Mouse (Mus musculus) C2C12 (cell line): ENCODE data around the gene Nup155. TPM values are rescaled to one million over a fixed set of nuclear protein-coding genes. Genes with fewer than 3 reads are reported as not detected.
"Not testable (repeated sequence)": the region's sequence is repeated elsewhere in the genome, so short reads cannot be mapped to it uniquely, and the experiment has no call there.

Experiments
- H3K27me3 ChIP-seq: one replicate; pipeline ENCODE4 v1.6.1; 2011; ENCODE audit not compliant: control insufficient read depth, insufficient read depth, insufficient read length
- H3K36me3 ChIP-seq: one replicate; pipeline ENCODE4 v1.6.1; 2011; ENCODE audit not compliant: control insufficient read depth, insufficient read depth
- H3K4me3 ChIP-seq: one replicate; pipeline ENCODE4 v1.5.1; 2011; ENCODE audit warnings: mild to moderate bottlenecking, control low read depth; ENCODE audit not compliant: poor library complexity, insufficient read depth, severe bottlenecking
- H3K79me2 ChIP-seq: one replicate; pipeline ENCODE4 v1.6.1; 2011; ENCODE audit not compliant: control insufficient read depth, insufficient read depth
- H3K79me3 ChIP-seq: one replicate; pipeline ENCODE4 v1.6.1; 2011; ENCODE audit warnings: low read depth, control low read depth
- H3ac ChIP-seq: one replicate; pipeline ENCODE3; 2011; ENCODE audit warnings: low read depth; ENCODE audit not compliant: control insufficient read depth, insufficient read length
- CEBPB ChIP-seq: IDR thresholded peaks from one replicate; pipeline ENCODE4 v1.6.1; 2011; ENCODE audit warnings: low read depth, mild to moderate bottlenecking, control low read depth, moderate library complexity
- CTCF ChIP-seq: IDR thresholded peaks from one replicate; pipeline ENCODE4 v1.5.1; 2011; ENCODE audit not compliant: control insufficient read depth, insufficient read depth, insufficient read length
- FOSL1 ChIP-seq: IDR thresholded peaks from one replicate; pipeline ENCODE4 v1.8.0; 2011; ENCODE audit warnings: mild to moderate bottlenecking, low read length; ENCODE audit not compliant: poor library complexity, insufficient read depth, severe bottlenecking
- MAX ChIP-seq: IDR thresholded peaks from one replicate; pipeline ENCODE4 v1.6.1; 2011; ENCODE audit warnings: mild to moderate bottlenecking, control low read depth
- MYOD1 ChIP-seq: IDR thresholded peaks from one replicate; pipeline ENCODE4 v1.6.1; 2011; ENCODE audit warnings: low read depth; ENCODE audit not compliant: control insufficient read depth, insufficient read length
- MYOG ChIP-seq: IDR thresholded peaks from one replicate; pipeline ENCODE4 v1.6.1; 2011; ENCODE audit not compliant: control insufficient read depth, insufficient read length; ENCODE audit errors: extremely low read depth
- USF1 ChIP-seq: IDR thresholded peaks from one replicate; pipeline ENCODE4 v1.6.1; 2011; ENCODE audit warnings: low read depth, mild to moderate bottlenecking, control low read depth, moderate library complexity
- polyA plus RNA-seq: library from polyadenylated mRNA; unstranded; fragments of >200 nt; fragmentation: generic; extraction: Trizol; gene quantifications from one replicate; pipeline ENCODE4 v1.2.1, GENCODE M21; 2012; ENCODE audit warnings: missing spikeins

Nup155 gene
- polyA plus RNA-seq, 1 experiment: 19.5 TPM

GRCm38 (mm10) chr15:8090685-8091084 lies 18.4 kb upstream of the Nup155 start:
- H3K36me3 ChIP-seq: peaks cover 51% of the 10 kb centered on the region
- peaks cover 21% of the 10 kb centered on the region for H3K79me2 ChIP-seq
- H3ac ChIP-seq: no peak overlapping the region
- H3K4me3 ChIP-seq: no peak overlapping the region
- H3K79me3 ChIP-seq: peaks cover 13% of the 10 kb centered on the region
- no peaks in the 10 kb centered on the region for H3K27me3 ChIP-seq
- TF ChIP-seq FOSL1 (no peak), MAX (no peak), MYOD1 (no peak), CTCF (no peak), CEBPB (no peak), USF1 (no peak), MYOG (no peak)

- peaks cover 19% of the 10 kb centered on the region for H3K79me3 ChIP-seq
- H3K36me3 ChIP-seq: peaks cover 64% of the 10 kb centered on the region
Observed at GRCm38 (mm10) chr15:8092668-8093067, 16.4 kb upstream of the Nup155 start.

DNA sequence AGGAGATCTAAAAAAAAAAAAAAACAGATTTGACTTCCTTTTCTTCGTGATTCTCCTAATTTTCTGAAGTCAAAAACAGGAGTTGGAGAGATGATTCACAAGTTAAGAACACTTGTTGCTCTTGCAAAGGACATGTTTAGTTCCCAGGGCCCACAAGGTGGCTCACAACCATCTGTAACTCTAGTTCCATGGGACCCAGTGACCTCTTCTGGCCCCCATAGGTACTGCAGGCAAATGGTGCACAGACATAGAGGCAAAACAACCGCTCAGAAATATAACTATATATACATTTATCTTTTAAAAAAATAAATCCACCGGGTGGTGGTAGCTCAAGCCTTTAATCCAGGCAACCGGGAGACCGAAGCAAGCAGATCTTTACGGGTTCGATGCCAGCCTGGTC lies 11.2 kb upstream of the Nup155 start:
- Histone ChIP-seq H3K36me3 (peaks cover 37% of the 10 kb centered on the region), H3K4me3 (no peak overlapping the region), H3ac (no peak overlapping the region), H3K79me2 (peaks cover 50% of the 10 kb centered on the region), H3K27me3 (no peaks in the 10 kb centered on the region), H3K79me3 (peaks cover 31% of the 10 kb centered on the region)
- TF ChIP-seq MYOD1 (no peak), USF1 (no peak), MAX (no peak), MYOG (no peak)

More at GRCm38 (mm10) chr15:8092668-8093067, 16.4 kb upstream of the Nup155 start:
- H3K4me3 ChIP-seq, H3ac ChIP-seq, H3K27me3 ChIP-seq: not testable (repeated sequence)
- peaks cover 36% of the 10 kb centered on the region for H3K79me2 ChIP-seq

DNA sequence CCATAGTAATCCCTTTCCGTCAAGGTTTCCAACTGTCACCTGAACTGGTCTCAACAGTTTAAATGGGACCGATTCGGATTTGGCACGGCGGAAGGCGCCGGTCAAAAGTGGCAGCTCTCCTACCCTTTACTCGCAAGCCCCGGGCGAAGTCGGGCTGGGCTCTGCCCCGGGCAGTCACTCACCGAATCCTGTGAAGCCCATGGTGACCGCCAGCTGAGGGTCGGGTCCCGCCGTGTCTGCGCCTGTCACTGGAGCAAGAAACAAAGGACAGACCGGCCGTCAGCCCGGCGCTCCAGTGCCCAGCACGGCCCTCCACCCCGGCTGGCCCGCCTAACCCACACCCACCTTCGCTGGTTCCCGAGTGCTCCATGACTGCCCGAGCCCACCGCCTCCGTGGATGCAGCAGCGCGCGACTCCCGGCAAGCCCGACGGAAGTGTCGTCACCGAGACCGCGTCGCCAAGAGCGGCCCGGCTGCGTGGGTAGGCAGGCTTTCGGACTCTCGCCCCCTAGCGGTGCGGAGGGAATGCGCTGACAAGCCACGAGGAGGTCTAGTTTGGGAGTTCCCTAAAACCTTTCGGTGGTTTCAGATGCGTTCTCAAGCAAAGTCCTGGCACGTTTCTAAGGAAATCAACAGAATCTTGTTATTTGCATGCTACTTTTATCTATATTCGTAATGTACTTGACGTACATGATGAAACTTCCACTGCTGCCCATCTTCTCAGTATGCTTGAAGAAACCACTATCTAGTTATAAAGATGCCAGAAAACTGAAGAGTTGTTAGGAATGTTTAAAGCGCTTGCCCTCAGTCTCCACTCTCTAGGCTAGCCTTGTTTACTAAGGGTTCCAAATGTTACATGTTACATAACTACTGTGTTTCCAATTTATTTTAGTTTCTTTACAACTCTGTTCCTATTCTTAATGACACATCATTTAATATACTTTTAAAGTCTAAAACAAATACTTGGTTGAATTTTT lies 10.0 kb upstream of the Nup155 start, which contains the start of gene Wdr70:
Wdr70 (minus strand) TSS at position 436 of the 976 bp plus-strand sequence.
- Histone ChIP-seq H3K27me3 (no peaks in the 10 kb centered on the region), H3K4me3 (peak within 1 kb of the TSS; percentile 99), H3K79me2 (peaks cover 50% of the 10 kb centered on the region), H3K79me3 (peaks cover 31% of the 10 kb centered on the region), H3ac (peak within 1 kb of the TSS; percentile 75), H3K36me3 (peaks cover 27% of the 10 kb centered on the region)
- no peak for TF ChIP-seq MYOD1
- TF ChIP-seq FOSL1: no peak
- no peak for TF ChIP-seq CEBPB
- TF ChIP-seq MAX: peak; percentile 97
- TF ChIP-seq CTCF: peak; percentile 98
- TF ChIP-seq USF1: peak; percentile 2
- no peak for TF ChIP-seq MYOG

DNA sequence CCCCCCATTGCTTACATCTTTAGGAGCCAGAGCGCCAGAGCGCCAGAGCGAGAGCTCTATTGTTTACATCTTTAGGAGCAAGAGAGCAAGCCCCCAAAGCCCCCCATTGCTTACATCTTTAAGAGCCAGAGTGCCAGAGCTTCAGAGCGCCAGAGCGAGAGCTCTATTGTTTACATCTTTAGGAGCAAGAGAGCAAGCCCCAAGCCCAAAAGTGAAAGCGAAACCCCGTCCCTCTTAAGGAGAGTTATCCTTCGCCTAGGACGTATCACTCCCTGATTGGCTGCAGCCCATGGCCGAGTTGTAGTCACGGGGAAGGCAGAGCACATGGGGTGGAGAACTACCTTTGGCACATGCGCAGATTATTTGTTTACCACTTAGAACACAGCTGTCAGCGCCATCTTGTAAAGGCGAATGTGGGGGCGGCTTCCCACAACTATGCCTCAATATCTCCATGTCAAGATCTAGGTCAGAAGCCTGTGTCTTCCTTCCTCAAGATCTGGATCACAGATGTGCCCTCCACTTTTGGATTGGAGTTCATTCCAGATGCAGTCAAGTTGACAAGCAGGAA lies 7.0 kb upstream of the Nup155 start:
- H3ac ChIP-seq, H3K36me3 ChIP-seq, H3K4me3 ChIP-seq, H3K27me3 ChIP-seq: not testable (repeated sequence)
- peaks cover 15% of the 10 kb centered on the region for H3K79me3 ChIP-seq
- peaks cover 21% of the 10 kb centered on the region for H3K79me2 ChIP-seq

DNA sequence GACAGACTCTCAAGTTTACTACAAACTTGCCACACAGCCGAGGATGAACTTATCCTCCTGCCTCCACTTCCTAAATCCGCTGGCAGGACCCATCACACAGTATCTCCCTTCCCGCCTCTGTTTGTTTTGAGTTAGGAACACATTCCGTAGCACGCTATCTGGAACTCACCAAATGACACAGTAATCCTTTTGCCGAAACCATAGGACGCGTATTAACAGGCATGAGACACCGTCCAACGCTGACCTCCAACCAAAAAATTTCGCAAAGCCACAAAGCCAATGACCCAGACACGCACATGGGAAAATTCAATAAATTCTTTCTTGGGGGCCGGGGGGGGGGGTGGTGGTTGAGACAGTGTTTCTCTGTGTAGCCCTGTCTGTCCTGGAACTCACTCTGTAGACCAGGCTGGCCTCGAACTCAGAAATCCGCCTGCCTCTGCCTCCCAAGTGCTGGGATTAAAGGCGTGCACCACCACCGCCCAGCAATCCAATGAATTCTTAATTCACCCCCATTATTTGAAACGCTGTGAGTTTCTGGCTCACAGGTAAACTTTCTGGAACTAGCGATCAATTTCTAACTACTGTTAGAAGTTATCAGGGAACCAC lies 610 bp upstream of the Nup155 start:
- Histone ChIP-seq H3K27me3 (no peaks in the 10 kb centered on the region), H3K79me3 (peaks cover 37% of the 10 kb centered on the region), H3K36me3 (peaks cover 28% of the 10 kb centered on the region), H3ac (peak overlapping the region; percentile 42), H3K79me2 (peaks cover 44% of the 10 kb centered on the region), H3K4me3 (peak overlapping the region; percentile 100)
- TF ChIP-seq MYOG (no peak), CEBPB (no peak), MAX (no peak), FOSL1 (no peak), MYOD1 (no peak), CTCF (no peak), USF1 (no peak)
